Mouse (Mus musculus): ENCODE data around the gene Pigu. TPM values are rescaled to one million over a fixed set of nuclear protein-coding genes. Genes with fewer than 3 reads are reported as not detected.
A peak's percentile ranks its signal among the peaks of the same experiment; 100 is the strongest.

The Pigu gene
- total and polyA plus RNA-seq, 3 experiments, result 30.1 to 59.0 TPM; not detected in 1

GRCm38 (mm10) chr2:155356971-155357591 lies at the start of gene Pigu (continued):
- TF ChIP-seq NRF1 (IDR thresholded peaks at IDR 0.05; ENCODE audit: insufficient read depth, low read depth, low read length, poor library complexity, severe bottlenecking) (peak; percentile 71), MYB (IDR thresholded peaks at IDR 0.05; ENCODE audit: low read depth, low read length) (no peak), ELF1 (IDR thresholded peaks at IDR 0.05; ENCODE audit: low read depth, low read length) (peak; percentile 98)

GRCm38 (mm10) chr2:155404635-155405034 lies 47.4 kb upstream of the Pigu start:
- Histone ChIP-seq H3K36me3 (ENCODE audit: control insufficient read depth in 1 of 2, insufficient read depth in 2 of 2, low read length in 2 of 2) (peaks cover 2 to 8% of the 10 kb centered on the region in 2 experiments), H3K4me1 (ENCODE audit: control insufficient read depth in 1 of 2, insufficient read depth in 2 of 2, low read length in 2 of 2) (peaks cover 0 to 15% of the 10 kb centered on the region in 2 experiments; a peak in 3 of 4 replicates)

GRCm38 (mm10) chr2:155401926-155402325 lies 44.7 kb upstream of the Pigu start:
- no peaks in the 10 kb centered on the region for H3K79me2 ChIP-seq (ENCODE audit: control insufficient read depth, insufficient read depth, low read length, poor library complexity)
- H3K9ac ChIP-seq (ENCODE audit: control insufficient read depth, low read depth, low read length, poor library complexity, severe bottlenecking), result no peak overlapping the region
- TF ChIP-seq EP300 (IDR thresholded peaks at IDR 0.05; ENCODE audit: low read depth in 1 of 2, low read length in 2 of 2) (no peak), MAFK (IDR thresholded peaks at IDR 0.05; ENCODE audit: borderline replicate concordance, low read depth, low read length) (peak; percentile 89)
- peaks cover 4 to 20% of the 10 kb centered on the region in 2 experiments for H3K36me3 ChIP-seq (ENCODE audit: control insufficient read depth in 1 of 2, insufficient read depth in 2 of 2, low read length in 2 of 2)
- peaks cover 2 to 15% of the 10 kb centered on the region in 2 experiments for H3K4me1 ChIP-seq (ENCODE audit: control insufficient read depth in 1 of 2, insufficient read depth in 2 of 2, low read length in 2 of 2)
- H3K9me3 ChIP-seq (replicated peaks; ENCODE audit: insufficient read depth, low read length), result no peaks in the 10 kb centered on the region
- H3K27me3 ChIP-seq (ENCODE audit: control insufficient read depth in 1 of 2, insufficient read depth in 2 of 2, low read length in 2 of 2), result no peaks in the 10 kb centered on the region
- no peak overlapping the region for H3K4me3 ChIP-seq (ENCODE audit: control insufficient read depth in 1 of 2, insufficient read depth in 1 of 2, low read depth in 2 of 2, low read length in 2 of 2)
- DNase-seq (ENCODE audit: low read depth, low spot score), result no peak
- no peak overlapping the region for H3K27ac ChIP-seq (ENCODE audit: control insufficient read depth, low read depth, low read length)

More at GRCm38 (mm10) chr2:155404635-155405034, 47.4 kb upstream of the Pigu start:
- Histone ChIP-seq H3K9me3 (replicated peaks; ENCODE audit: insufficient read depth, low read length) (no peaks in the 10 kb centered on the region), H3K27ac (ENCODE audit: control insufficient read depth, low read depth, low read length) (no peak overlapping the region; the same call in 1 of the 2 replicates), H3K27me3 (ENCODE audit: control insufficient read depth in 1 of 2, insufficient read depth in 2 of 2, low read length in 2 of 2) (no peaks in the 10 kb centered on the region), H3K9ac (ENCODE audit: control insufficient read depth, low read depth, low read length, poor library complexity, severe bottlenecking) (no peak overlapping the region), H3K4me3 (ENCODE audit: control insufficient read depth in 1 of 2, insufficient read depth in 1 of 2, low read depth in 2 of 2, low read length in 2 of 2) (no peak overlapping the region), H3K79me2 (ENCODE audit: control insufficient read depth, insufficient read depth, low read length, poor library complexity) (no peaks in the 10 kb centered on the region)
- TF ChIP-seq EP300 (IDR thresholded peaks at IDR 0.05; ENCODE audit: low read depth in 1 of 2, low read length in 2 of 2), result 0 out of 4 replicates have a peak, but pooled peaks of 1 of the 2 experiments have one; percentile 32
- no peak for TF ChIP-seq ZNF384 (IDR thresholded peaks at IDR 0.05; ENCODE audit: low read depth, low read length)
- no peak for TF ChIP-seq SMC3 (IDR thresholded peaks at IDR 0.05; ENCODE audit: low read depth, low read length)
- 0 out of 2 replicates have a peak, but pooled peaks have one; percentile 45 for TF ChIP-seq MYC (IDR thresholded peaks at IDR 0.05; ENCODE audit: low read depth, low read length)
- 0 out of 2 replicates have a peak, but pooled peaks have one; percentile 51 for TF ChIP-seq MAX (IDR thresholded peaks at IDR 0.05; ENCODE audit: low read length)
- TF ChIP-seq JUND (IDR thresholded peaks at IDR 0.05; ENCODE audit: low read depth, low read length), result no peak
- no peak for TF ChIP-seq ZKSCAN1 (IDR thresholded peaks at IDR 0.05; ENCODE audit: low read depth, low read length)
- DNase-seq (ENCODE audit: low read depth, low spot score), result peak; percentile 56

Measured in MEL (cell line).